Mouse (Mus musculus): ENCODE measurements at regions not wholly inside any gene's neighbourhood (a gene's known extent, or its start where the extent isn't known, plus 50 kb on each side); places are given as distances from the start of the nearest gene placed in this dataset.

- Histone ChIP-seq H3K4me3 (ENCODE audit: low read depth, low read length) (no peak overlapping the region), H3K36me3 (ENCODE audit: control insufficient read depth, insufficient read depth, low read length) (no peaks in the 10 kb centered on the region), H3K27me3 (ENCODE audit: control insufficient read depth, insufficient read depth, low read length) (no peaks in the 10 kb centered on the region), H3K9ac (ENCODE audit: low read length) (no peak overlapping the region), H3K9me3 (ENCODE audit: control insufficient read depth, low read length) (no peaks in the 10 kb centered on the region), H3K27ac (replicated peaks; ENCODE audit: low read depth, low read length) (no peak overlapping the region), H3K4me1 (ENCODE audit: control insufficient read depth, insufficient read depth, low read length) (no peaks in the 10 kb centered on the region), H3K4me2 (ENCODE audit: low read depth, severe bottlenecking) (no peak overlapping the region)
- WGBS, result 87% methylated on average over 1 of the region's 1 CpGs
- DNase-seq (ENCODE audit: low spot score) (no peak), ATAC-seq (ENCODE audit: insufficient number of reproducible peaks, low FRiP score, low TSS enrichment, low read depth) (no peak)
Measured at GRCm38 (mm10) chr1:113163173-113163572, 1298.5 kb upstream of the Dsel start.
